Mouse (Mus musculus) urinary bladder, postnatal 36 days (tissue): Measurements from ENCODE around the gene Nol4l.

ENCODE experiments used
- DNase-seq, 2 experiments: peaks; one replicate each; pipeline ENCODE4 v3.0.0; 2022; ENCODE audit warnings: low spot score in 2 of 2, mixed read lengths in 1 of 2

The Nol4l gene

GRCm38 (mm10) chr2:153529931-153530766, at the start of gene Nol4l:
TSS of gene Nol4l (minus strand) at chr2:153529971.
- DNase-seq = no peak

GRCm38 (mm10) chr2:153577122-153577521, 47.4 kb upstream of the Nol4l start:
- DNase-seq = no peak

GRCm38 (mm10) chr2:153576150-153576549, 46.4 kb upstream of the Nol4l start:
- no peak for DNase-seq

- no peak for DNase-seq
Measured at GRCm38 (mm10) chr2:153575554-153575953, 45.8 kb upstream of the Nol4l start.

- no peak for DNase-seq
Measured at GRCm38 (mm10) chr2:153573101-153573500, 43.3 kb upstream of the Nol4l start.

GRCm38 (mm10) chr2:153568541-153568940, 38.8 kb upstream of the Nol4l start:
- no peak for DNase-seq

- DNase-seq = no peak
Measured at GRCm38 (mm10) chr2:153568013-153568412, 38.2 kb upstream of the Nol4l start.

GRCm38 (mm10) chr2:153564343-153564742, 34.6 kb upstream of the Nol4l start:
- no peak for DNase-seq

- no peak for DNase-seq
Measured at GRCm38 (mm10) chr2:153561564-153561963, 31.8 kb upstream of the Nol4l start.

- peak in 1 of 2 experiments; percentile 19 for DNase-seq
Measured at GRCm38 (mm10) chr2:153560664-153561541, 31.1 kb upstream of the Nol4l start.

GRCm38 (mm10) chr2:153559613-153560152, 29.9 kb upstream of the Nol4l start:
- DNase-seq = no peak

- no peak for DNase-seq
Measured at GRCm38 (mm10) chr2:153558464-153558863, 28.7 kb upstream of the Nol4l start.

- no peak for DNase-seq
Measured at GRCm38 (mm10) chr2:153557259-153557658, 27.5 kb upstream of the Nol4l start.

- no peak for DNase-seq
Measured at GRCm38 (mm10) chr2:153556208-153556607, 26.4 kb upstream of the Nol4l start.

GRCm38 (mm10) chr2:153554543-153554942, 24.8 kb upstream of the Nol4l start:
- no peak for DNase-seq

- no peak for DNase-seq
Measured at GRCm38 (mm10) chr2:153549486-153549885, 19.7 kb upstream of the Nol4l start.

- no peak for DNase-seq
Measured at GRCm38 (mm10) chr2:153548221-153548923, 18.6 kb upstream of the Nol4l start.

- DNase-seq = no peak
Measured at GRCm38 (mm10) chr2:153547633-153548032, 17.9 kb upstream of the Nol4l start.

- no peak for DNase-seq
Measured at GRCm38 (mm10) chr2:153546972-153547371, 17.2 kb upstream of the Nol4l start.

GRCm38 (mm10) chr2:153546471-153546870, 16.7 kb upstream of the Nol4l start:
- no peak for DNase-seq

GRCm38 (mm10) chr2:153544771-153545170, 15.0 kb upstream of the Nol4l start:
- DNase-seq = no peak
